Mouse (Mus musculus) intestine, embryonic 14.5 days (tissue): ENCODE results near the gene Coa4. TPM values are rescaled to one million over a fixed set of nuclear protein-coding genes. Genes with fewer than 3 reads are reported as not detected.

ENCODE experiments used
- ATAC-seq: fragments of 200-750 bp; cut with Nextera tagmentation; replicated peaks from 2 replicates; pipeline ENCODE4 v1.8.0; 2017; ENCODE audit warnings: low read depth, moderate number of reproducible peaks, moderate TSS enrichment, moderate library complexity; ENCODE audit not compliant: low FRiP score, low TSS enrichment
- DNase-seq: peaks from one replicate; pipeline ENCODE4 v3.0.0-alpha.2; 2018; ENCODE audit warnings: low spot score
- H3K27ac ChIP-seq: fragments of 300-500 bp; sonication (generic); 2 replicates; pipeline ENCODE4 v1.5.1; 2014; ENCODE audit warnings: low read depth, mild to moderate bottlenecking, control low read depth
- H3K27me3 ChIP-seq: fragments of 300-500 bp; sonication (generic); replicated peaks from 2 replicates; pipeline ENCODE4 v1.6.1; 2014; ENCODE audit warnings: low read length, control low read depth; ENCODE audit not compliant: control insufficient read depth, insufficient read depth
- H3K36me3 ChIP-seq: fragments of 300-500 bp; sonication (generic); 2 replicates; pipeline ENCODE4 v1.6.1; 2014; ENCODE audit warnings: low read length, control low read depth; ENCODE audit not compliant: control insufficient read depth, insufficient read depth
- H3K4me1 ChIP-seq: fragments of 300-500 bp; sonication (generic); replicated peaks from 2 replicates; pipeline ENCODE4 v1.6.1; 2014; ENCODE audit warnings: low read length, control low read depth, mixed read lengths; ENCODE audit not compliant: control insufficient read depth, insufficient read depth
- H3K4me2 ChIP-seq: fragments of 300-500 bp; sonication (generic); 2 replicates; pipeline ENCODE4 v1.6.1; 2014; ENCODE audit warnings: low read length
- H3K4me3 ChIP-seq: fragments of 300-500 bp; sonication (generic); 2 replicates; pipeline ENCODE4 v1.5.1; 2014; ENCODE audit warnings: low read depth, low read length, control low read depth, mixed read lengths
- H3K9ac ChIP-seq: fragments of 300-500 bp; sonication (generic); 2 replicates; pipeline ENCODE4 v1.6.1; 2014; ENCODE audit warnings: mild to moderate bottlenecking, low read length
- H3K9me3 ChIP-seq: fragments of 300-500 bp; sonication (generic); 2 replicates; pipeline ENCODE4 v1.6.1; 2016; ENCODE audit warnings: low read length, control low read depth; ENCODE audit not compliant: control insufficient read depth
- WGBS: fragments of 180-500 bp; shearing (Covaris S2); extraction: QIAGEN DNeasy Blood & Tissue Kit; methylation state at CpG from one replicate; pipeline ENCODE4 v1.1.7; 2014; 5-methylcytosine and 5-hydroxymethylcytosine counted together
- polyA plus RNA-seq: library from polyadenylated mRNA; unstranded; fragments of >200 nt; fragmentation: Nextera tagmentation; extraction: Ambion mirVana; gene quantifications from 2 replicates; pipeline ENCODE4 v1.2.1, GENCODE M21; 2014

Coa4 gene
- polyA plus RNA-seq, 1 experiment from 2014 or later = 36.9 TPM

DNA sequence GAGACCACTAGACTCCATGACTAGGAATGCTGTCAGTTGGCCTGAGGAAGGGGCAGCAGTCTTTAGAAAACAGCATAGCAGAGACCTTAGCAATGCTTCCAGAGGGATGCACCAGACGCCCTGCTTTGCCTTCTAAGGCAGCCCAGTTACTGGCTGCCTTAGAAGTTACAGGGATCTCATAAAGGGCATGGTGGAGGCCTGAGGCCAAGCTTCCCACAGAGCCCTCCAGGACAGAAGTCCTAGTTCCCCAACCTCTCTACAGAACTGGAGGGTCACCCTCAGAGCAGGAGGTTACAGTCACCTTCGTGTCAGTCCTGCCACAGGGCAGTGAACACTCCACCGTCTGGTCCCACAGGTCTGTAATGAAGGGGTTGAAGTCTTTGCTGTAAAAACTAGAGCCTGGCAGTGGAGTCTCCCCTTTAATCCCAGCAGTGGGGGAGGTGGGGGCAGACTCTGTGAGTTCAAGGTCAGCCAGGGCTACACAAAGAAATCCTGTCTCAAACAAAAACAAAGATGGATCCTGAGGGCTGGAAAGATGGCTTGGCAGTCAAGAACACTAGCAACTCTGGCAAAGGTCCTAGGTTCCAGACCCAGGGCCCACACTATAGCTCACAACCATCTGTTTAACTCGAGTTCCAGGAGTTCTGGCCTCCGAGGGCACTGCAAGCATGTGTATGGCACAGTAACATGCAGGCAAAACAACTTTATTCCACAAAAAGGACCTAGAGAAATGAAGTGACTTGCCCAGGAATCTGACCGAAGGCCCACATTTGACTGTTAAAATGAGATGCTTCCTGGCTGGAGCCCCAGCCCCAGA lies 35.6 kb upstream of the Coa4 start:
- Histone ChIP-seq H3K27me3 (no peaks in the 10 kb centered on the region), H3K4me1 (peaks cover 4% of the 10 kb centered on the region), H3K9ac (no peak overlapping the region), H3K27ac (no peak overlapping the region), H3K9me3 (no peaks in the 10 kb centered on the region), H3K4me2 (no peak overlapping the region), H3K4me3 (no peak overlapping the region), H3K36me3 (peaks cover 26% of the 10 kb centered on the region)
- DNase-seq (no peak), ATAC-seq (no peak)
- WGBS = 72% methylated on average over 6 of the region's 6 CpGs

DNA sequence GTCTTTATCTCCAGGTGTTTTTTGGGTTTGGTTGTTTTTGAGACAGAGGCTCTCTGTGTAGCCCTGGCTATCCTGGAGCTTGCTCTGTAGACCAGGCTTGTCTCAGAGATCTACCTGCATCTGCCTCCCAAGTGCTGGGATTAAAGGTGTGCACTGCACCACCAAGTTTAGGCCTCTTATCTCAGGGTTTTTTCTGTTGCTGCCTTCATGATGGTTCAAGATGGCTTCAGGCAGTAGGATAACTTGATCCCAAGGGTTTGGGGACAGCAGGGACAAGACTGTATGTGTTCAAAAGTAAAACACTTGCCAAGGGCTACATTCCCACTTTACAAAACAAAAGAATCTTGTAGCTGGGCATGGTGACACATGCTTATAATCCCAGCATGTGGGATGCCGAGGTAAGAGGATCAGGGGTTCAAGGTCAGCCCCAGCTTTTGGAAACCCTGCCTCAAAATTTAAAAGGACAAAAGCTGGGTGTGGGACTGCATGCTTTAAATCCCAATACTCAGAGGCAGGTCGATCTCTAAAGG lies 35.0 kb upstream of the Coa4 start:
- H3K4me3 ChIP-seq = no peak overlapping the region
- H3K9ac ChIP-seq = no peak overlapping the region
- ATAC-seq = no peak
- no peak for DNase-seq
- no peaks in the 10 kb centered on the region for H3K9me3 ChIP-seq
- no peak overlapping the region for H3K4me2 ChIP-seq
- H3K27me3 ChIP-seq = no peaks in the 10 kb centered on the region
- H3K36me3 ChIP-seq = peaks cover 23% of the 10 kb centered on the region
- 58% methylated on average over 2 of the region's 2 CpGs for WGBS
- no peaks in the 10 kb centered on the region for H3K4me1 ChIP-seq
- no peak overlapping the region for H3K27ac ChIP-seq

DNA sequence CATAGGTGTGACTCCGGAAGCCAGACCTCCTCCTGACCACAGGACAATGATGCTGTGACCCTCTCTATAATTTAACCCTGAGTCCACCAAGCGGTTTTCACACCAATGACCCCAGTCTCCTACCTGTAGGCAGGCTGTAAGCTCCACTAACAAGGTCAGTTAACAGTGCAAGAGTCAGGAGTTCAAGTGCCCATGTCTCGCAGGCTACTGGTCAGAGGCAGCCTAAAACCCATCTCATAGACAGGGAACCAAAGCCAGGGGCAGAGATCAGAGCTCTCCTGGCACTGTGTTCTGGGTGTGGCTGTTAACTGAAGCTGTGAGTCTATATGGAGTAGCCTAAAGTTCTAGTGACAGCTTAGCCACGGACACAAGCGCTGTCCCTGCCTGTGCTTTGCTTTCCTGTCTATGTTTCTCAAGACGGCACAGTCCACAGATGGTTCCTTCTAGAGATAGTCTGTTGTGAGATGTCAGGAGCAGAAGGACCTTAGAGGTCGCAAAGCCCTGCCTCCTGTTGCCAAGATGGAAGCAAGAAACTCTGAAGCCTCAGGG lies 34.4 kb upstream of the Coa4 start:
- Histone ChIP-seq H3K4me3 (no peak overlapping the region), H3K9ac (no peak overlapping the region), H3K27ac (no peak overlapping the region), H3K36me3 (peaks cover 18% of the 10 kb centered on the region), H3K4me1 (no peaks in the 10 kb centered on the region), H3K9me3 (no peaks in the 10 kb centered on the region), H3K27me3 (no peaks in the 10 kb centered on the region), H3K4me2 (no peak overlapping the region)
- DNase-seq (no peak), ATAC-seq (no peak)
- 79% methylated on average over 7 of the region's 7 CpGs for WGBS

DNA sequence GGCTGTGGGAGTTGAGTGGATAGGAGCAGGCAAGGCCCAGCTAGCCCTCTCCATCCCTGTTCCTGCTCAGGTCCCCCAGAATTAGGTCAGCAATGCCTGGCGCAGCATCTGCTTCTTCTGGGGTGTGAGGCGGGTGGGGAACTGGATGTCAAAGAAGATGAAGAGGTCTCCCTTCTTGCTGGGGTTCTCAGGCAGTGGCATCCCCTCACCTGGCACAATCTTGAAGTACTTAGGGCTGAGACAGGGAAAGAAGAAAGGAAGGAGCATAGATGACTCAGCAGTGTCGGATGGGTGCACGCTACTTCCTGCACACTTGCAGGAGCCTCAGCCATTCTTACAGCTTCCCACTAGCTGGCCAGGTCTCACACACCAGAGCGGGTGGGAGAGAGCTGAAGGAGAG lies 33.8 kb upstream of the Coa4 start:
- 87% methylated on average over 5 of the region's 5 CpGs for WGBS
- H3K9me3 ChIP-seq = no peaks in the 10 kb centered on the region

DNA sequence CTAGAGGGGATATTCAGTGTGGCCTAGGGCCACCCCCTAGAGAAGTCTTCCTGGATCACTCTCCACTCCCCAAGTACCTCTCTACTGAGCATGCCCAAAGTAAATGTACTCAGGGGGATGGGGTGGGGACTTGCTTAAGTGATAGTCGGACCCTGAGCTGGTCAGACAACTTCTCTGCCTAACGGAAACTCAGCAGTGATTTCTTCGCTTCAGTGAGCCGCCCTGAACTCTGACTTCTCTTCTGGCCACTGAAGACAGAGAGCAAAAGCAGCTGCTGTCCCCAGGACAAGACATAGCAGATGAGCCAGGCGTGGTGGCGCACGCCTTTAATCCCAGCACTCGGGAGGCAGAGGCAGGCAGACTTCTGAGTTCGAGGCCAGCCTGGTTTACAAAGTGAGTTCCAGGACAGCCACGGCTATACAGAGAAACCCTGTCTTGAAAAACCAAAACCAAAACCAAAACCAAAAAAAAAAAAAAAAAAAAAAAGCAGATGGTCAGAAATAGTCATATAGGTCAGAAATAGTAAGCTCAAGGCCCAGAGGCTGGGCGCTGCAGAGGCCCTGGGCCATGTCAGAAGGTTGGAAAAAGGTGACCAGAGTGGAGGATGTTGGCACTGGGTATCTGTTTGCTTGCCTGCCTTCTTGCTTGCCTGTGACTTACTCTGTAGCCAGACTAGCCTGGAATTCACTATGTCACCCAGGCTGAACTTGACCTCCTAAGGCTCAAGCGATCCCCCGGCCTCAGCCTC lies 32.0 kb upstream of the Coa4 start:
- H3K27me3 ChIP-seq = no peaks in the 10 kb centered on the region
- H3K4me3 ChIP-seq = no peak overlapping the region
- H3K36me3 ChIP-seq = no peaks in the 10 kb centered on the region
- H3K4me1 ChIP-seq = no peaks in the 10 kb centered on the region
- no peak overlapping the region for H3K9ac ChIP-seq
- ATAC-seq (no peak), DNase-seq (no peak)
- H3K9me3 ChIP-seq = no peaks in the 10 kb centered on the region
- 78% methylated on average over 13 of the region's 13 CpGs for WGBS
- no peak overlapping the region for H3K4me2 ChIP-seq
- H3K27ac ChIP-seq = no peak overlapping the region

More for the DNA sequence above, 33.8 kb upstream of the Coa4 start:
- Histone ChIP-seq H3K27ac (no peak overlapping the region), H3K4me3 (no peak overlapping the region), H3K9ac (no peak overlapping the region), H3K27me3 (no peaks in the 10 kb centered on the region), H3K4me2 (no peak overlapping the region), H3K4me1 (no peaks in the 10 kb centered on the region), H3K36me3 (peaks cover 12% of the 10 kb centered on the region)
- no peak for ATAC-seq
- no peak for DNase-seq

DNA sequence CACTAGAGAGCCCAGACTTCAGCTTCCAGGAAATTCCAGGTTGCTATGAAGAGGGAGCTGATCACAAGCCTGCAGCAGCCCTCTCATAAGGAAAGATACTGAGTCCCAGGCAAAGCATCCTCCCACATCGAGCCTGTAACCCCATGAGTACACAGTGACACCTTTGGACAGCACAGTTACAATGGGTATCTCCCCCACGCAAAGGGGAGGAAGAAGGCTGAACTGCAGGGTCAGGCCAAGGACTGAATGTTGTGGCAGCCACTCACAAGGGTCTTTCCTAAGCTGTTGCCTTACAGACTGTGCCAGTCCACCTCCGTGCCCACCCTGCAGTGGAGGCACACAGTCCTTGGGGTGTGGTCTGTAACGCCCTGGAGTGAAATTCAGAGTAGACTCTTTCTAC lies 30.4 kb upstream of the Coa4 start:
- 70% methylated on average over 4 of the region's 4 CpGs for WGBS
- H3K4me1 ChIP-seq = no peaks in the 10 kb centered on the region
- no peak overlapping the region for H3K27ac ChIP-seq
- ATAC-seq (no peak), DNase-seq (no peak)
- H3K27me3 ChIP-seq = no peaks in the 10 kb centered on the region
- H3K4me2 ChIP-seq = no peak overlapping the region
- no peaks in the 10 kb centered on the region for H3K36me3 ChIP-seq
- no peak overlapping the region for H3K9ac ChIP-seq
- no peaks in the 10 kb centered on the region for H3K9me3 ChIP-seq
- H3K4me3 ChIP-seq = no peak overlapping the region

DNA sequence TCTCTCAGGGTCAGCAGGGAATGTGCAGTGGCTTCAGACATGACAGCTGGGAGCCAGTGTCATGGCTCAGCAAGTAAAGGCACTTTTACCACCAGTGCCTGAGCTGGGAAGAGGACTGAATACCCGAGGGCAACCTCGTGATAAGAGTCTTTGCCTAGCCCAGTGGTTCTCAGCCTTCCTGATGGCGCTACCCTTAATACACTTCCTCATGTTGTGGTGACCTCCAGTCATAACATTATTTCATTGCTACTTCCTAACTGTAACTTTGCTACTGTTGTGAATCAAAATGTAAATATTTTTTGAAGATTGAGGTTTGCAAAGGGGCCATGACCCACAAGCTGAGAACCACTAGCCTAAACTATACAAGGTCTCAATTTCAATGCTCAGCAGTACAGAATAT lies 28.2 kb upstream of the Coa4 start:
- Histone ChIP-seq H3K4me3 (no peak overlapping the region), H3K27me3 (no peaks in the 10 kb centered on the region), H3K36me3 (no peaks in the 10 kb centered on the region), H3K4me1 (no peaks in the 10 kb centered on the region), H3K27ac (no peak overlapping the region), H3K9ac (no peak overlapping the region), H3K4me2 (no peak overlapping the region), H3K9me3 (no peaks in the 10 kb centered on the region)
- DNase-seq = no peak
- no peak for ATAC-seq
- WGBS = 53% methylated on average over 3 of the region's 3 CpGs

DNA sequence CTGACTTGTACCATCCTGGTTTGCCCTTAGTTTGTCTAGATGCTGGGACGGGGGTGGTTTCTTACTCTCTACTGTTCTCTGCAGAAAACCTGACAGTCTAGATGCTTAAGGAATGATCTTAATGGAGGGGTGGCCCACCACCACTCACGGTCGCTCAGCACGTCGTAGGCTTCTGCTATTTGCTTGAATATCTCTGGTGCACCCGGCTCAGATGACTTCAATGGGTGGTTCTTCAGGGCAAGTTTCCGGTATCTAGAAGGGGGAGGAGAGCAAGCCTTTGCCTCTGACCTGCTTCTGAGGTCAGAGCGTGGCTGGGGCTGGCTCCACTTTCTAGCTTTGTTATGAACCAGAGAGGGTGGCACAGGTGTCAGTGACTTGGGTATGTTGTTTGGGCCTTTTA lies 25.3 kb upstream of the Coa4 start:
- Histone ChIP-seq H3K9me3 (no peaks in the 10 kb centered on the region), H3K36me3 (no peaks in the 10 kb centered on the region), H3K27ac (no peak overlapping the region), H3K27me3 (no peaks in the 10 kb centered on the region), H3K4me1 (no peaks in the 10 kb centered on the region), H3K9ac (no peak overlapping the region), H3K4me2 (no peak overlapping the region), H3K4me3 (no peak overlapping the region)
- no peak for ATAC-seq
- DNase-seq = no peak
- WGBS = 72% methylated on average over 8 of the region's 8 CpGs
